Mouse (Mus musculus): ENCODE data around the gene Trpv1. TPM values are rescaled to one million over a fixed set of nuclear protein-coding genes. Genes with fewer than 3 reads are reported as not detected.

Gene Trpv1
- polyA plus RNA-seq (2015; fragmentation: Nextera tagmentation; extraction: Ambion mirVana): 0.05 and 0.10 TPM in 2 replicates

GRCm38 (mm10) chr11:73233992-73234391, at the start of gene Trpv1:
TSS of gene Trpv1 (plus strand) at chr11:73234292.

GRCm38 (mm10) chr11:73198603-73199229, 35.4 kb upstream of the Trpv1 start, which contains the start of gene Ctns:
TSS of gene Ctns (minus strand) at chr11:73199042.

GRCm38 (mm10) chr11:73199230-73199712, 34.8 kb upstream of the Trpv1 start, which contains the start of gene Shpk:
TSS of gene Shpk (plus strand) at chr11:73199460.

GRCm38 (mm10) chr11:73267267-73267666, 33.2 kb downstream of the Trpv1 start, which contains the start of gene Trpv3:
TSS of gene Trpv3 (plus strand) at chr11:73267388.

Other genes starting within 250 kb of the Trpv1 start
- gene P2rx1, start 235.2 kb upstream of the Trpv1 start, polyA plus RNA-seq (2015; fragmentation: Nextera tagmentation; extraction: Ambion mirVana): 7.6 and 10.4 TPM in 2 replicates
- gene Camkk1, start 215.3 kb upstream of the Trpv1 start, polyA plus RNA-seq (2015; fragmentation: Nextera tagmentation; extraction: Ambion mirVana): 1.1 and 1.9 TPM in 2 replicates
- gene Ncbp3, start 186.5 kb upstream of the Trpv1 start, polyA plus RNA-seq (2015; fragmentation: Nextera tagmentation; extraction: Ambion mirVana): 7.1 and 7.3 TPM in 2 replicates
- gene Itgae, start 143.7 kb upstream of the Trpv1 start, polyA plus RNA-seq (2015; fragmentation: Nextera tagmentation; extraction: Ambion mirVana): 0.23 and 0.34 TPM in 2 replicates
- gene Haspin, start 96.0 kb upstream of the Trpv1 start, polyA plus RNA-seq (2015; fragmentation: Nextera tagmentation; extraction: Ambion mirVana): 11.8 and 12.4 TPM in 2 replicates
- 0.05 and 0.08 TPM in 2 replicates for gene P2rx5, start 73.9 kb upstream of the Trpv1 start, polyA plus RNA-seq (2015; fragmentation: Nextera tagmentation; extraction: Ambion mirVana)
- 91.9 and 97.3 TPM in 2 replicates for gene Emc6, start 57.3 kb upstream of the Trpv1 start, polyA plus RNA-seq (2015; fragmentation: Nextera tagmentation; extraction: Ambion mirVana)
- gene Tax1bp3, start 57.2 kb upstream of the Trpv1 start, polyA plus RNA-seq (2015; fragmentation: Nextera tagmentation; extraction: Ambion mirVana): 52.5 and 61.7 TPM in 2 replicates
- gene Ctns, start 35.2 kb upstream of the Trpv1 start, polyA plus RNA-seq (2015; fragmentation: Nextera tagmentation; extraction: Ambion mirVana): 8.8 and 9.9 TPM in 2 replicates
- 1.9 and 2.0 TPM in 2 replicates for gene Shpk, start 34.8 kb upstream of the Trpv1 start, polyA plus RNA-seq (2015; fragmentation: Nextera tagmentation; extraction: Ambion mirVana)
- gene Trpv3, start 33.1 kb downstream of the Trpv1 start, polyA plus RNA-seq (2015; fragmentation: Nextera tagmentation; extraction: Ambion mirVana): 0.13 and 0.20 TPM in 2 replicates
- 0.70 and 1.2 TPM in 2 replicates for gene Aspa, start 95.3 kb downstream of the Trpv1 start, polyA plus RNA-seq (2015; fragmentation: Nextera tagmentation; extraction: Ambion mirVana)
- not detected in 2 replicates for gene Gm49340, start 95.4 kb downstream of the Trpv1 start, polyA plus RNA-seq (2015; fragmentation: Nextera tagmentation; extraction: Ambion mirVana)
- not detected in 2 replicates for gene Spata22, start 95.4 kb downstream of the Trpv1 start, polyA plus RNA-seq (2015; fragmentation: Nextera tagmentation; extraction: Ambion mirVana)
- gene Olfr20, start 116.5 kb downstream of the Trpv1 start, polyA plus RNA-seq (2015; fragmentation: Nextera tagmentation; extraction: Ambion mirVana): not detected in 2 replicates
- not detected in 2 replicates for gene Olfr376, start 137.0 kb downstream of the Trpv1 start, polyA plus RNA-seq (2015; fragmentation: Nextera tagmentation; extraction: Ambion mirVana)
- not detected in 2 replicates for gene Olfr1, start 165.3 kb downstream of the Trpv1 start, polyA plus RNA-seq (2015; fragmentation: Nextera tagmentation; extraction: Ambion mirVana)
- not detected in 2 replicates for gene Olfr378, start 194.2 kb downstream of the Trpv1 start, polyA plus RNA-seq (2015; fragmentation: Nextera tagmentation; extraction: Ambion mirVana)
- gene Olfr380, start 223.2 kb downstream of the Trpv1 start, polyA plus RNA-seq (2015; fragmentation: Nextera tagmentation; extraction: Ambion mirVana): not detected in 2 replicates